Mouse (Mus musculus): Measurements from ENCODE around the gene Boc.

Gene Boc

GRCm38 (mm10) chr16:44558471-44559329 lies at the start of gene Boc:
Gene Boc (minus strand): TSS chr16:44558897.
- peak; percentile 2 for DNase-seq (ENCODE audit: low read depth, low spot score)
- no peaks in the 10 kb centered on the region for H3K36me3 ChIP-seq (ENCODE audit: control insufficient read depth, insufficient read depth, low read length, poor library complexity, severe bottlenecking)
- H3K27me3 ChIP-seq (ENCODE audit: control insufficient read depth, insufficient read depth, low read length, poor library complexity, severe bottlenecking): no peaks in the 10 kb centered on the region; the same call in 1 of the 2 replicates

GRCm38 (mm10) chr16:44606643-44607042 lies 47.9 kb upstream of the Boc start:
- Histone ChIP-seq H3K27me3 (ENCODE audit: control insufficient read depth, insufficient read depth, low read length, poor library complexity, severe bottlenecking) (no peaks in the 10 kb centered on the region), H3K36me3 (ENCODE audit: control insufficient read depth, insufficient read depth, low read length, poor library complexity, severe bottlenecking) (no peaks in the 10 kb centered on the region)
- no peak for DNase-seq (ENCODE audit: low read depth, low spot score)

- Histone ChIP-seq H3K27me3 (ENCODE audit: control insufficient read depth, insufficient read depth, low read length, poor library complexity, severe bottlenecking) (no peaks in the 10 kb centered on the region), H3K36me3 (ENCODE audit: control insufficient read depth, insufficient read depth, low read length, poor library complexity, severe bottlenecking) (no peaks in the 10 kb centered on the region)
- no peak for DNase-seq (ENCODE audit: low read depth, low spot score)
Observed at GRCm38 (mm10) chr16:44604021-44604616, 45.4 kb upstream of the Boc start.

- Histone ChIP-seq H3K36me3 (ENCODE audit: control insufficient read depth, insufficient read depth, low read length, poor library complexity, severe bottlenecking) (no peaks in the 10 kb centered on the region), H3K27me3 (ENCODE audit: control insufficient read depth, insufficient read depth, low read length, poor library complexity, severe bottlenecking) (no peaks in the 10 kb centered on the region)
- no peak for DNase-seq (ENCODE audit: low read depth, low spot score)
Observed at GRCm38 (mm10) chr16:44601999-44602794, 43.5 kb upstream of the Boc start.

- Histone ChIP-seq H3K36me3 (ENCODE audit: control insufficient read depth, insufficient read depth, low read length, poor library complexity, severe bottlenecking) (no peaks in the 10 kb centered on the region), H3K27me3 (ENCODE audit: control insufficient read depth, insufficient read depth, low read length, poor library complexity, severe bottlenecking) (no peaks in the 10 kb centered on the region)
- no peak for DNase-seq (ENCODE audit: low read depth, low spot score)
Observed at GRCm38 (mm10) chr16:44601182-44601581, 42.5 kb upstream of the Boc start.

- H3K27me3 ChIP-seq (ENCODE audit: control insufficient read depth, insufficient read depth, low read length, poor library complexity, severe bottlenecking): no peaks in the 10 kb centered on the region
- no peak for DNase-seq (ENCODE audit: low read depth, low spot score)
- no peaks in the 10 kb centered on the region for H3K36me3 ChIP-seq (ENCODE audit: control insufficient read depth, insufficient read depth, low read length, poor library complexity, severe bottlenecking)
Observed at GRCm38 (mm10) chr16:44597106-44597806, 38.6 kb upstream of the Boc start.

- H3K27me3 ChIP-seq (ENCODE audit: control insufficient read depth, insufficient read depth, low read length, poor library complexity, severe bottlenecking): no peaks in the 10 kb centered on the region
- no peak for DNase-seq (ENCODE audit: low read depth, low spot score)
Observed at GRCm38 (mm10) chr16:44589506-44589905, 30.8 kb upstream of the Boc start.

GRCm38 (mm10) chr16:44579421-44580024 lies 20.8 kb upstream of the Boc start:
- H3K27me3 ChIP-seq (ENCODE audit: control insufficient read depth, insufficient read depth, low read length, poor library complexity, severe bottlenecking): no peaks in the 10 kb centered on the region
- no peaks in the 10 kb centered on the region for H3K36me3 ChIP-seq (ENCODE audit: control insufficient read depth, insufficient read depth, low read length, poor library complexity, severe bottlenecking)
- no peak for DNase-seq (ENCODE audit: low read depth, low spot score)

More at GRCm38 (mm10) chr16:44589506-44589905, 30.8 kb upstream of the Boc start:
- no peaks in the 10 kb centered on the region for H3K36me3 ChIP-seq (ENCODE audit: control insufficient read depth, insufficient read depth, low read length, poor library complexity, severe bottlenecking)

- DNase-seq (ENCODE audit: low read depth, low spot score): no peak
- no peaks in the 10 kb centered on the region for H3K36me3 ChIP-seq (ENCODE audit: control insufficient read depth, insufficient read depth, low read length, poor library complexity, severe bottlenecking)
- no peaks in the 10 kb centered on the region for H3K27me3 ChIP-seq (ENCODE audit: control insufficient read depth, insufficient read depth, low read length, poor library complexity, severe bottlenecking)
Observed at GRCm38 (mm10) chr16:44578551-44578950, 19.9 kb upstream of the Boc start.

GRCm38 (mm10) chr16:44568056-44568455 lies 9.4 kb upstream of the Boc start:
- Histone ChIP-seq H3K27me3 (ENCODE audit: control insufficient read depth, insufficient read depth, low read length, poor library complexity, severe bottlenecking) (no peaks in the 10 kb centered on the region), H3K36me3 (ENCODE audit: control insufficient read depth, insufficient read depth, low read length, poor library complexity, severe bottlenecking) (no peaks in the 10 kb centered on the region)
- DNase-seq (ENCODE audit: low read depth, low spot score): no peak

- H3K27me3 ChIP-seq (ENCODE audit: control insufficient read depth, insufficient read depth, low read length, poor library complexity, severe bottlenecking): no peaks in the 10 kb centered on the region
- H3K36me3 ChIP-seq (ENCODE audit: control insufficient read depth, insufficient read depth, low read length, poor library complexity, severe bottlenecking): no peaks in the 10 kb centered on the region
- no peak for DNase-seq (ENCODE audit: low read depth, low spot score)
Observed at GRCm38 (mm10) chr16:44565328-44566210, 6.9 kb upstream of the Boc start.

GRCm38 (mm10) chr16:44564359-44564758 lies 5.7 kb upstream of the Boc start:
- Histone ChIP-seq H3K27me3 (ENCODE audit: control insufficient read depth, insufficient read depth, low read length, poor library complexity, severe bottlenecking) (no peaks in the 10 kb centered on the region; the same call in 1 of the 2 replicates), H3K36me3 (ENCODE audit: control insufficient read depth, insufficient read depth, low read length, poor library complexity, severe bottlenecking) (no peaks in the 10 kb centered on the region)
- DNase-seq (ENCODE audit: low read depth, low spot score): no peak

GRCm38 (mm10) chr16:44562061-44562460 lies 3.4 kb upstream of the Boc start:
- Histone ChIP-seq H3K27me3 (ENCODE audit: control insufficient read depth, insufficient read depth, low read length, poor library complexity, severe bottlenecking) (no peaks in the 10 kb centered on the region; the same call in 1 of the 2 replicates), H3K36me3 (ENCODE audit: control insufficient read depth, insufficient read depth, low read length, poor library complexity, severe bottlenecking) (no peaks in the 10 kb centered on the region)
- DNase-seq (ENCODE audit: low read depth, low spot score): no peak
